Mouse (Mus musculus): ENCODE measurements around the gene Micall1.
A peak's percentile ranks its signal among the peaks of the same experiment; 100 is the strongest.

The Micall1 gene

GRCm38 (mm10) chr15:79097135-79097534, 11.6 kb upstream of the Micall1 start:
- no peak for DNase-seq (ENCODE audit: low read depth)

- DNase-seq (ENCODE audit: low read depth) = no peak
These were observed 11.1 kb upstream of the Micall1 start for GRCm38 (mm10) chr15:79097611-79098025.

- DNase-seq (ENCODE audit: low read depth) = no peak
These were observed 10.5 kb upstream of the Micall1 start for GRCm38 (mm10) chr15:79098220-79098619.

GRCm38 (mm10) chr15:79098868-79099267, 9.8 kb upstream of the Micall1 start:
- DNase-seq (ENCODE audit: low read depth) = no peak

- DNase-seq (ENCODE audit: low read depth) = no peak
These were observed 9.2 kb upstream of the Micall1 start for GRCm38 (mm10) chr15:79099456-79099855.

- no peak for DNase-seq (ENCODE audit: low read depth)
These were observed 8.3 kb upstream of the Micall1 start for GRCm38 (mm10) chr15:79100391-79100790.

GRCm38 (mm10) chr15:79101531-79101930, 7.2 kb upstream of the Micall1 start:
- no peak for DNase-seq (ENCODE audit: low read depth)

- no peak for DNase-seq (ENCODE audit: low read depth)
These were observed 5.4 kb upstream of the Micall1 start for GRCm38 (mm10) chr15:79103264-79103663.

GRCm38 (mm10) chr15:79105804-79106203, 2.9 kb upstream of the Micall1 start:
- no peak for DNase-seq (ENCODE audit: low read depth)

- peak; percentile 16 for DNase-seq (ENCODE audit: low read depth)
These were observed 732 bp upstream of the Micall1 start for GRCm38 (mm10) chr15:79107966-79108365.

- DNase-seq (ENCODE audit: low read depth) = peak; percentile 18
These were observed 730 bp downstream of the Micall1 start for GRCm38 (mm10) chr15:79109321-79109934.

GRCm38 (mm10) chr15:79110031-79110430, 1.3 kb downstream of the Micall1 start:
- no peak for DNase-seq (ENCODE audit: low read depth)

GRCm38 (mm10) chr15:79110528-79110927, 1.8 kb downstream of the Micall1 start:
- no peak for DNase-seq (ENCODE audit: low read depth)

GRCm38 (mm10) chr15:79111774-79112173, 3.1 kb downstream of the Micall1 start:
- no peak for DNase-seq (ENCODE audit: low read depth)

GRCm38 (mm10) chr15:79115276-79115675, 6.6 kb downstream of the Micall1 start:
- DNase-seq (ENCODE audit: low read depth) = no peak

- DNase-seq (ENCODE audit: low read depth) = no peak
These were observed 10.8 kb downstream of the Micall1 start for GRCm38 (mm10) chr15:79119491-79119890.

- no peak for DNase-seq (ENCODE audit: low read depth)
These were observed 13.4 kb downstream of the Micall1 start for GRCm38 (mm10) chr15:79122119-79122518.

- DNase-seq (ENCODE audit: low read depth) = no peak
These were observed 13.8 kb downstream of the Micall1 start for GRCm38 (mm10) chr15:79122546-79122945.

- no peak for DNase-seq (ENCODE audit: low read depth)
These were observed 15.1 kb downstream of the Micall1 start for GRCm38 (mm10) chr15:79123751-79124150.

GRCm38 (mm10) chr15:79124331-79124875, 15.7 kb downstream of the Micall1 start:
- DNase-seq (ENCODE audit: low read depth) = no peak

GRCm38 (mm10) chr15:79126217-79126932, 17.7 kb downstream of the Micall1 start:
- DNase-seq (ENCODE audit: low read depth) = peak; percentile 56

GRCm38 (mm10) chr15:79127101-79127500, 18.4 kb downstream of the Micall1 start:
- no peak for DNase-seq (ENCODE audit: low read depth)

GRCm38 (mm10) chr15:79128208-79128607, 19.5 kb downstream of the Micall1 start:
- DNase-seq (ENCODE audit: low read depth) = no peak

Data from c-Kit-positive CD71-negative TER-119-negative erythroid progenitor cells, embryonic 14.5 days (primary cell).